8 mouse cellular contexts compared by ENCODE assay signal in the genomic region with DNA sequence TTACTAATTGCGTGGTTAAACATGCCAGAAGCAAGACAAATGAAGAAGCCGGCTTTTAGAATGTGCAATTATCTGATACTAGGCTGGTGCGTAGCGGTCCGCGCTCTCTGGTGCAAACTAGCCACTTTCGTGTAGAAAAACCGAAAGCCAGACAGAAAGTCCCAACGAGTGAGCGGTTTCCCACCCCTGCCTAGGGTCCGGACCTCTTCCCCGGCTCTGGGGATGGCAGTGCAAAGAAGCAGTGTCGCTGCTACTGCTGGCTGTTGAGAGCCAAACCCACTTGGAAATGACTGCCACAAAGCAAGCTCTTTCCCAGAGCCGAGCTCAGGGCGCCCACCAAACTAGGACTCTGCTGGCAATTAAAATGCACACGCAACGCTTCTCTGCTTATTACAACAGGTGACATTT. TPM values are rescaled to one million over a fixed set of nuclear protein-coding genes. Genes with fewer than 3 reads are reported as not detected.
DNase-seq lines count a peak whose midpoint lies in the region; ATAC-seq lines count a peak whose summit lies in the region.

No protein-coding gene starts in this region.

- H3K9me3 ChIP-seq in limb, embryonic 13.5 days = no peaks in the 10 kb centered on the region
- no peaks in the 10 kb centered on the region for H3K9me3 ChIP-seq in neural tube, embryonic 14.5 days (ENCODE audit: control insufficient read depth, low read length)

- H3K27ac ChIP-seq in limb, embryonic 13.5 days = peak overlapping the region; percentile 44; the same call in 1 of the 2 replicates
- 0 out of 2 replicates have a peak overlapping the region, but pooled peaks have one; percentile 29 for H3K27ac ChIP-seq in neural tube, embryonic 14.5 days (ENCODE audit: low read depth, low read length)

- DNase-seq in cerebellum, postnatal 10 days = peak; percentile 31 to 52
- no peak for DNase-seq in cerebellum, postnatal 4 days (ENCODE audit: low spot score in 2 of 2)
- peak; percentile 40 for DNase-seq in right cerebral cortex, postnatal 4 days
- DNase-seq in right cerebral cortex, adult 18-20 months = no peak
- DNase-seq in heart, postnatal 10 days = peak; percentile 57 to 65
- no peak for DNase-seq in urinary bladder, adult 2 months (ENCODE audit: low spot score)

- H3K4me2 ChIP-seq in limb, embryonic 13.5 days (replicated peaks) = peak overlapping the region; percentile 87
- peak overlapping the region; percentile 51 for H3K4me2 ChIP-seq in neural tube, embryonic 14.5 days (ENCODE audit: low read depth, low read length)

- peaks cover 62% of the 10 kb centered on the region for H3K27me3 ChIP-seq in limb, embryonic 13.5 days
- peaks cover 43% of the 10 kb centered on the region for H3K27me3 ChIP-seq in neural tube, embryonic 14.5 days (ENCODE audit: control insufficient read depth, insufficient read depth, low read length)

- H3K36me3 ChIP-seq in limb, embryonic 13.5 days = peaks cover 8% of the 10 kb centered on the region; the same call in 1 of the 2 replicates
- H3K36me3 ChIP-seq in neural tube, embryonic 14.5 days (ENCODE audit: control insufficient read depth, insufficient read depth, low read length) = no peaks in the 10 kb centered on the region

- WGBS in limb, embryonic 13.5 days = 2% methylated on average over 17 of the region's 17 CpGs
- under 1% methylated on average over 17 of the region's 17 CpGs for WGBS in neural tube, embryonic 14.5 days

- intact Hi-C loops in heart, postnatal 10 days (cut with DNase I) = loop anchor here (10.0 kb wide), 1 partner anchor 182 kb away; no protein-coding TSS in a partner anchor

- peak overlapping the region; percentile 89 for H3K9ac ChIP-seq in limb, embryonic 13.5 days
- H3K9ac ChIP-seq in neural tube, embryonic 14.5 days (replicated peaks; ENCODE audit: low read depth, low read length) = 0 out of 2 replicates have a peak overlapping the region, but pooled peaks have one; percentile 32

- H3K4me1 ChIP-seq in limb, embryonic 13.5 days = peaks cover 44% of the 10 kb centered on the region
- peaks cover 8% of the 10 kb centered on the region; the same call in 1 of the 2 replicates for H3K4me1 ChIP-seq in neural tube, embryonic 14.5 days (ENCODE audit: control insufficient read depth, insufficient read depth, low read length)

- no peak for ATAC-seq in limb, embryonic 13.5 days (ENCODE audit: low FRiP score, low read depth)
- no peak for ATAC-seq in neural tube, embryonic 14.5 days (ENCODE audit: low read depth)

- H3K4me3 ChIP-seq in limb, embryonic 13.5 days = peak overlapping the region; percentile 66
- peak overlapping the region; percentile 8 for H3K4me3 ChIP-seq in neural tube, embryonic 14.5 days (ENCODE audit: low read depth, low read length)

RNA-seq across cellular contexts. Expression of gene Rnf220, which starts 3.7 kb away (rescaled TPM):
- total RNA-seq in heart, postnatal 10 days (2021) = 10 to 100 TPM; 42.0 to 43.3 TPM
- polyA plus RNA-seq in limb, embryonic 13.5 days (2015; fragmentation: Nextera tagmentation; extraction: Ambion mirVana) = 91.2 and 96.1 TPM in 2 replicates
- 73.4 and 83.9 TPM in 2 replicates for polyA plus RNA-seq in neural tube, embryonic 14.5 days (2014; fragmentation: Nextera tagmentation; extraction: Ambion mirVana)
- 66.2 and 76.1 TPM in 2 replicates for polyA plus RNA-seq in urinary bladder, adult 2 months (2012; rRNA removed)

RNA-seq across cellular contexts. Expression of gene Eri3, which starts 57.0 kb away (rescaled TPM):
- total RNA-seq in heart, postnatal 10 days (2021) = 10 to 100 TPM; 75.4 to 92.8 TPM
- 178 and 181 TPM in 2 replicates for polyA plus RNA-seq in limb, embryonic 13.5 days (2015; fragmentation: Nextera tagmentation; extraction: Ambion mirVana)
- 210 and 291 TPM in 2 replicates for polyA plus RNA-seq in neural tube, embryonic 14.5 days (2014; fragmentation: Nextera tagmentation; extraction: Ambion mirVana)
- 83.5 and 95.4 TPM in 2 replicates for polyA plus RNA-seq in urinary bladder, adult 2 months (2012; rRNA removed)

Comparison
In these comparisons a context has a peak if more than half of its experiments do, and no peak if none do; other contexts are left out.
1. DNase-seq: peak in cerebellum, postnatal 10 days (2 of 2), right cerebral cortex, postnatal 4 days (single experiment) and heart, postnatal 10 days (2 of 2); none in cerebellum, postnatal 4 days (0 of 2), right cerebral cortex, adult 18-20 months (single experiment) and urinary bladder, adult 2 months (single experiment).